Mouse (Mus musculus) cerebellum, adult 9-10 months (tissue): ENCODE measurements around the gene Scgb1b17.
"Not testable (repeated sequence)": the region's sequence is repeated elsewhere in the genome, so short reads cannot be mapped to it uniquely, and the experiment has no call there.

ENCODE experiments used
- DNase-seq: peaks from one replicate; pipeline ENCODE4 v3.0.0; 2022

Scgb1b17 gene

DNA sequence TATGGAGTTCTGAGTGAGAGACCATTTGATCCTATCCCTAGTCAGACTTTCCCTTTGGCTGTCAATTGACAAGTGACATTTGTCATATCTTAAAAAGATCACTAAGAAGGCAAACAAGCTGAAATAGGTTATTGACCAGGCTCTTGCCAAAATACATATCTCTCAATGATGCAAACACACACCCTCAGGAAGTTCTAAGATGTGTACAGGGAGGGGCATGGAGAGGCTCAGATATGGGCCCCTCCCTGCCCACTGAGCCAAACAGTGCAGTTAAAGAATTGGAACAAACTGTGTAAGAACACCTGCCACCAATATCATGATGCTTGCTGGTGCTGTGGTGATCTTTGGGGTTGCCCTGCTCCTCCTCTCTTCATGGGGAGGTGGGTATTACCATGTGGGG is at the start of gene Scgb1b17:
Gene Scgb1b17, plus strand, starts transcription at position 301 of the 400 bp plus-strand sequence.
- not testable (repeated sequence) for DNase-seq

- not testable (repeated sequence) for DNase-seq
Observed at GRCm38 (mm10) chr7:33056461-33056860, 6.8 kb upstream of the Scgb1b17 start, which contains the start of gene Scgb2b17. TSS of gene Scgb2b17 (minus strand) at chr7:33056561.
